Mouse (Mus musculus) neural tube, embryonic 11.5 days (tissue): ENCODE data around the gene Nubpl. TPM values are rescaled to one million over a fixed set of nuclear protein-coding genes. Genes with fewer than 3 reads are reported as not detected.

ENCODE experiments used
- ATAC-seq: fragments of 200-750 bp; cut with Nextera tagmentation; 2 replicates; pipeline ENCODE4 v1.8.0; 2017; ENCODE audit warnings: moderate number of reproducible peaks, mild to moderate bottlenecking, moderate TSS enrichment, moderate library complexity; ENCODE audit not compliant: insufficient read depth, low FRiP score, low TSS enrichment
- DNase-seq: peaks from one replicate; pipeline ENCODE4 v3.0.0-alpha.2; 2015; ENCODE audit warnings: low spot score
- H3K27ac ChIP-seq: fragments of 300-500 bp; sonication (generic); 2 replicates; pipeline ENCODE4 v1.5.1; 2014; ENCODE audit warnings: low read depth, mild to moderate bottlenecking, low read length
- H3K27me3 ChIP-seq: fragments of 300-500 bp; sonication (generic); 2 replicates; pipeline ENCODE4 v1.6.1; 2014; ENCODE audit warnings: mild to moderate bottlenecking, low read length, mixed read lengths; ENCODE audit not compliant: control insufficient read depth, insufficient read depth
- H3K36me3 ChIP-seq: fragments of 300-500 bp; sonication (generic); 2 replicates; pipeline ENCODE4 v1.6.1; 2014; ENCODE audit warnings: mild to moderate bottlenecking, low read length, moderate library complexity, mixed read lengths; ENCODE audit not compliant: control insufficient read depth, insufficient read depth
- H3K4me1 ChIP-seq: fragments of 300-500 bp; sonication (generic); 2 replicates; pipeline ENCODE4 v1.6.1; 2014; ENCODE audit warnings: low read length, mixed read lengths; ENCODE audit not compliant: control insufficient read depth, insufficient read depth
- H3K4me2 ChIP-seq: fragments of 300-500 bp; sonication (generic); 2 replicates; pipeline ENCODE4 v1.6.1; 2014; ENCODE audit warnings: low read depth, mild to moderate bottlenecking, moderate library complexity
- H3K4me3 ChIP-seq: fragments of 300-500 bp; sonication (generic); 2 replicates; pipeline ENCODE4 v1.5.1; 2014; ENCODE audit warnings: low read depth, low read length
- H3K9ac ChIP-seq: fragments of 300-500 bp; sonication (generic); 2 replicates; pipeline ENCODE4 v1.6.1; 2014; ENCODE audit warnings: mild to moderate bottlenecking, low read length
- H3K9me3 ChIP-seq: fragments of 300-500 bp; sonication (generic); 2 replicates; pipeline ENCODE4 v1.6.1; 2016; ENCODE audit warnings: low read length; ENCODE audit not compliant: control insufficient read depth
- WGBS: fragments of 180-500 bp; shearing (Covaris S2); extraction: QIAGEN DNeasy Blood & Tissue Kit; methylation state at CpG from one replicate; pipeline ENCODE4 v1.1.7; 2014; 5-methylcytosine and 5-hydroxymethylcytosine counted together
- polyA plus RNA-seq: library from polyadenylated mRNA; unstranded; fragments of >200 nt; fragmentation: Nextera tagmentation; extraction: Ambion mirVana; gene quantifications from 2 replicates; pipeline ENCODE4 v1.2.1, GENCODE M21; 2014

Gene Nubpl
- polyA plus RNA-seq, 1 experiment from 2014 or later = 9.5 TPM

DNA sequence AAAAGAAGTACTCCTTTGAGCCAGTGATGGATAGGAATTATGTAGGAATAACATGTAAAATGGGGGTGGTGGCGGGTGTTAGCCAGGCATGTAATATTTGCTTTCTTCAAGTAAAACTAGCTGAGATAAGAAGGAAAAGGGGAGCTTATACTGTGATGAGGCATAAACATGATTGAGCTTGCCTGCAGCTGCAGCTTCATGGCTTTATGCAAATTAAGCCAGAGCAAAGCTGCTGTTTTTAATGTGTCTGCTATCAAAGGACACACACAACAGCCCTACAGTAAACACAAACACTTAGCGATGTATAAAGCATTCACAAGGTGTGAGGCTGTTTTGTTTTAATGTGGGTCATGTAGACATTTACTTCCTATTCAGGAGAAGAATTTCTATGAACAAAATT, 196.4 kb downstream of the Nubpl start:
- Histone ChIP-seq H3K27ac (no peak overlapping the region), H3K4me3 (no peak overlapping the region), H3K9ac (no peak overlapping the region), H3K36me3 (no peaks in the 10 kb centered on the region), H3K27me3 (no peaks in the 10 kb centered on the region), H3K4me2 (no peak overlapping the region), H3K4me1 (peaks cover 3% of the 10 kb centered on the region; the same call in 1 of the 2 replicates), H3K9me3 (no peaks in the 10 kb centered on the region)
- ATAC-seq (no peak), DNase-seq (no peak)
- 92% methylated on average over 2 of the region's 2 CpGs for WGBS

DNA sequence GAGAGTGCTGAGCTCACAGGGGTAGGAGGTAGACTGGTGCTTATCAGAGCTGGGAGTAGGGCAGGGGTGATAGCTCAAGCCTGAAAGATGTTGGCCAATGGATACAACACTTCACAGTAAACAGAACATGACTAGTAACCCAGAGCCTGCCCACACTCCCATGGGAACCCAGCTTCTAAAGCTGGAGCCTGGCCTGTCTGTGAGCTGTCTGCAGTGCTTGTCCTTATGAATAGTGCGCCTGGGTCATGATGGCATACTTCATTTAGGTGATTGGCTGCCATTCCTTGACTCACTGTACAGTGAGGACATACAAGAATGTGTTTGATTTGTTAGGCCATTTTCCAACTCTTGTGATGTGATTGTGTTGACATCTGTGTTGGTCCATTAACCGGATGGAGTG, 200.5 kb downstream of the Nubpl start:
- Histone ChIP-seq H3K36me3 (no peaks in the 10 kb centered on the region), H3K4me3 (no peak overlapping the region), H3K9ac (no peak overlapping the region), H3K4me1 (no peaks in the 10 kb centered on the region), H3K27me3 (no peaks in the 10 kb centered on the region), H3K27ac (no peak overlapping the region), H3K4me2 (no peak overlapping the region), H3K9me3 (no peaks in the 10 kb centered on the region)
- ATAC-seq (no peak), DNase-seq (no peak)
- WGBS = 85% methylated on average over 2 of the region's 2 CpGs

DNA sequence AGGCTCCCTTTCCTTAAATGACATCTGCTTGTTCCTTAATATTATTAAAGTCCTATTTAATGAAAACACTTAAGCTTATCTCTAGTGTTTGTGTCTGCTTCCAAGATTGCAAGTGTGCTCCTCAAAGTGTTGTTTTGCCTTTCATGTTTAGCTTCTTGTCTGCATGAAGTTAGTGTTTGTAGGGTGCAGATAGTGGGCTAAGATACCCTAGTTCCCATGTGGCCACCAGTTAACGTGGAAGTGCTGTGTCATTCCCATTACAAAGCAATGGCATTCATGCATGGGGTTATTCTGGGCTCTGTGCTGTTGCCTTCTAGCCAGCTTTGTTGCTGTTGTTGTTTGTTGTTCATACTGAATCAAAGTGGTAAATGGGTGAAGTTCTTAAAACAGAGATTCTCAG, 201.1 kb downstream of the Nubpl start:
- 68% methylated on average over 1 of the region's 1 CpGs for WGBS
- ATAC-seq = no peak
- no peaks in the 10 kb centered on the region for H3K9me3 ChIP-seq
- H3K4me2 ChIP-seq = no peak overlapping the region
- no peak overlapping the region for H3K4me3 ChIP-seq
- no peak for DNase-seq
- no peak overlapping the region for H3K27ac ChIP-seq
- H3K36me3 ChIP-seq = no peaks in the 10 kb centered on the region
- no peaks in the 10 kb centered on the region for H3K4me1 ChIP-seq
- H3K9ac ChIP-seq = no peak overlapping the region
- no peaks in the 10 kb centered on the region for H3K27me3 ChIP-seq

DNA sequence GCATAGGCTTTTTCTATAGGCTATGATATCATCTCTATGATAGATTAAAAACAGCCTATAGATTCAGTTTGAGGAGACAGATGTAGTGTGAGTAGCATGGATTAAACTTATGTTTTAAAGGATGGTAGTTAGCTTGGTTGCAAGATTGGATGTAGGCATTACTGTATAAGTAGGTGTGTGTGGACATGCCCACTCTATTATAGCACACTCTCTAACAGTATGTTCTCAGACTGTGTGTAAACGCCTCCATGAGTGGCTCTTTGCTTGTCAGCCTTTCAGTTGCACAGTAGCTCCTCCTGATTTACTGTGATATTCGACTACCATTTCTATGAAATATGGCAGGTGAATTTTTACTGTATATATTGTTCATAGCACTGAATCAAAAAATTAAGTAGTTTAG, 205.4 kb downstream of the Nubpl start:
- Histone ChIP-seq H3K27ac (no peak overlapping the region), H3K4me1 (no peaks in the 10 kb centered on the region), H3K4me3 (no peak overlapping the region), H3K27me3 (no peaks in the 10 kb centered on the region), H3K9ac (no peak overlapping the region), H3K4me2 (no peak overlapping the region), H3K36me3 (no peaks in the 10 kb centered on the region), H3K9me3 (no peaks in the 10 kb centered on the region)
- 82% methylated on average over 2 of the region's 2 CpGs for WGBS
- DNase-seq (no peak), ATAC-seq (no peak)

DNA sequence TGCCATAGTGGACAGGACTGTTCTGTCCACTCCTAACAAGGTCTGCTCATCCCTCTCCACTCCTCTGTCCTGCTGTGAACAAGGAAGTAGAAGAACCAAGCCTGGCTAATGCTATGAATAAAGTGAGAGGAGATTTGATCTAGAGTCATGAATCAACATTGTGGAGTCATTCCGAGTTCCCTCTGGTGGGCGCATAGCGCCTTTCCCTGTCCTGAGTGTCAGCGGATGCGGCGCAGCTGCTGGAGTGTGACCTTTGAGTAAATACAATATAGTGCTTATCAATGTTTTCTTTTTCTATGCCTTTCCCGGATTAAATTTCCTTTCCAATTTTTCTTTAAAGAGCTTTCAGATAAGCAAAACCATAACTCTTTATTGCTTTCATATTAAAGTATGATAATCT, 208.8 kb downstream of the Nubpl start:
- ATAC-seq (no peak), DNase-seq (no peak)
- H3K9ac ChIP-seq = no peak overlapping the region
- no peaks in the 10 kb centered on the region for H3K4me1 ChIP-seq
- no peak overlapping the region for H3K4me2 ChIP-seq
- H3K4me3 ChIP-seq = no peak overlapping the region
- no peak overlapping the region for H3K27ac ChIP-seq
- H3K36me3 ChIP-seq = no peaks in the 10 kb centered on the region
- H3K9me3 ChIP-seq = no peaks in the 10 kb centered on the region
- WGBS = 94% methylated on average over 7 of the region's 7 CpGs
- no peaks in the 10 kb centered on the region for H3K27me3 ChIP-seq

DNA sequence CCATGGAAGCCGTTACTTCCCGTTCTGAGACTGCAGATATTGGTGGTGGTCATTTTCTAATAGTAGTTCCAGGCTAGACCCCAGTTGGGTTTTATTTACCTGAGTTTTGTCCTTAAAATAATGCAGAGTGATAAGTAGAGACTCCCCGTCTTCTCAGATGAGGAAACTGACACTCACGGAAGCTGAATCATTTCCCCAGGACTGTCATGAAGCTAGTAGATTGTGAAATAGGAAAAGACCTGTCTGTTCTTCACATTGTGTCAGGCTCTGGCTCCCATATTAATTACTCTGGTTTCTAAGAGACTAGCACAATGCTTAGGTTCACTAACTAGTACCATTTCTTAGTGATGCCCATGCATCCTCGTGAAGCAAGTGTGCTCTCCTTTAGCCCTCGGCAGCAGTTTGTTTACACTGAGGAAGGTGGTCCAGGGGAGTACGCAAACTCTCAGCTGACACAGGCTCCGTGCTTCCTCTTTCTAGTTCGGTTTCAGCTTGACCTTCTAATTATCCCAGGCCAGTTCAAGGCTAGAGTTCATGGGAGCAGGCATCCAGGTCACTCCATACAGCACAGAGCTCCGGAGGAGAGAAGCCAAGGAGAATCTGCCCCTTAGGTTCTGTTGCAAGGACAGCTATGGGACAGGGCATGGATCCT, 209.9 kb downstream of the Nubpl start:
- no peak overlapping the region for H3K9ac ChIP-seq
- H3K4me1 ChIP-seq = no peaks in the 10 kb centered on the region
- H3K4me3 ChIP-seq = no peak overlapping the region
- no peak overlapping the region for H3K27ac ChIP-seq
- no peaks in the 10 kb centered on the region for H3K9me3 ChIP-seq
- 85% methylated on average over 10 of the region's 10 CpGs for WGBS
- no peaks in the 10 kb centered on the region for H3K36me3 ChIP-seq
- ATAC-seq (no peak), DNase-seq (no peak)
- no peak overlapping the region for H3K4me2 ChIP-seq
- no peaks in the 10 kb centered on the region for H3K27me3 ChIP-seq

DNA sequence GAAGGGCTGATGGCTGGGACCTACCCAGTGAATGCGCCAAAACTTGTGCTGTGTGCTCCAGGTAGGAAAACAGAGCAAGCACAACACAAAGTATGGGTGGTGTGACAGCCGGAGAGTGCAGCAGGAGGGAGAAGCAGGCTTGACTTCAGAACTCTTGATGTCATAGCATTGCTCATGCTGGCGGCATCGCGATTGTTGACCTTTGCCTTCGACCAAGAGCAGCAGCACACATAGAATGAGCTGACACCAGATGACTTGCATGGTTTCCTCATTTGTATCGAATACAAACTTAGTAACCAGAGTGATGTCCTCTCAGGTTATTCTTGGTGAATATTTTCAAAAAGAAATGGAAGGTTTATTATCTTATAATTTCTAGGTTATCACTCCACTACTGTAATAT, 211.1 kb downstream of the Nubpl start:
- H3K4me3 ChIP-seq = no peak overlapping the region
- H3K36me3 ChIP-seq = no peaks in the 10 kb centered on the region
- WGBS = 93% methylated on average over 7 of the region's 7 CpGs
- no peaks in the 10 kb centered on the region for H3K27me3 ChIP-seq
- H3K9ac ChIP-seq = no peak overlapping the region
- DNase-seq (no peak), ATAC-seq (no peak)
- H3K9me3 ChIP-seq = no peaks in the 10 kb centered on the region
- no peak overlapping the region for H3K4me2 ChIP-seq
- H3K4me1 ChIP-seq = no peaks in the 10 kb centered on the region
- no peak overlapping the region for H3K27ac ChIP-seq

DNA sequence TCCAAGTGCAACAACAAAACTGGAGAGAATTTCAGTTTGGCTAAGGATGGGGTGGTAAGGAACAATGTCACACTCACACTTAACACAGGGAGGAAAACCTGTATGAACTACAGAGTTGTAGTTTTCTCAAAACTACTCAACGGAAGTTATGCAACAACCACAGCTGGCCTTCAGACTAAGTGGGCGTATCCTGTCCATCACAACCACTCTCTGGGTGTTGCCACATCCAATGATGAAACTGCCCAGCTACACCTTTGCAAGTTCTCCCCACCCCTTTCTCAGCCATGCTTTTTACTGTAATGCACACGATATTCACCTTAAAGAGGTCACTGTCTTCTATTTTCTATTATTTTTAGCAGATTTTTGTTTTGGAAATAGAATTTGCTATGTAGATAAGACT, 217.3 kb downstream of the Nubpl start:
- Histone ChIP-seq H3K27me3 (no peaks in the 10 kb centered on the region), H3K9ac (no peak overlapping the region), H3K27ac (no peak overlapping the region), H3K9me3 (no peaks in the 10 kb centered on the region), H3K4me2 (no peak overlapping the region), H3K4me3 (no peak overlapping the region), H3K4me1 (no peaks in the 10 kb centered on the region), H3K36me3 (no peaks in the 10 kb centered on the region)
- ATAC-seq (no peak), DNase-seq (no peak)
- 91% methylated on average over 3 of the region's 3 CpGs for WGBS

DNA sequence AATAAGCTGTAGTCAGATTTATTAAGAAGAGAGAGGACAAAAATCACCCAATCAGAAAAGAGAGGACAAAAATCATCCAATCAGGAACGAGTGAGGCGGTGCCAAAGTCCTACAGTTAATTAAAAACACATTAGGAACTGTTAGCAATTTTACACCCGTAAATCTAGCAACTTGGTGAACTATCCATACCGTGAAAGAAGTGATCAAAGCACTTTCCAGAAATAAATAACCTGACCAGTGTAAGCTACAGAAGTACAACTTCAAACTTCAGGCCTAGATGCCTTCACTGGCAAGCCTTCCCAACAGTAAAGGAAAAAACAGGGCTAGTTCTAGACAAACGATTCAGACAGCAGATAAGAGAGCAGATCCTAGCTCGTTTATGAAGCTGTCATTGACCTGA, 220.1 kb downstream of the Nubpl start:
- Histone ChIP-seq H3K4me1 (no peaks in the 10 kb centered on the region), H3K27ac (no peak overlapping the region), H3K9ac (no peak overlapping the region), H3K4me3 (no peak overlapping the region), H3K4me2 (no peak overlapping the region), H3K9me3 (no peaks in the 10 kb centered on the region), H3K27me3 (no peaks in the 10 kb centered on the region), H3K36me3 (no peaks in the 10 kb centered on the region)
- no peak for DNase-seq
- ATAC-seq = no peak
- 77% methylated on average over 6 of the region's 6 CpGs for WGBS
